Mouse (Mus musculus) lung, embryonic 14.5 days (tissue): Measurements from ENCODE around the gene Klf9. TPM values are rescaled to one million over a fixed set of nuclear protein-coding genes. Genes with fewer than 3 reads are reported as not detected.

Source experiments
- ATAC-seq: fragments of 200-750 bp; cut with Nextera tagmentation; 2 replicates; pipeline ENCODE4 v1.8.0; 2017; ENCODE audit warnings: mild to moderate bottlenecking, moderate TSS enrichment, moderate library complexity; ENCODE audit not compliant: insufficient read depth
- DNase-seq: peaks from one replicate; pipeline ENCODE4 v3.0.0-alpha.2; 2015
- H3K27ac ChIP-seq: fragments of 300-500 bp; sonication (generic); 2 replicates; pipeline ENCODE4 v1.5.1; 2014; ENCODE audit warnings: low read depth, mild to moderate bottlenecking, moderate library complexity
- H3K27me3 ChIP-seq: fragments of 300-500 bp; sonication (generic); 2 replicates; pipeline ENCODE4 v1.6.1; 2014; ENCODE audit warnings: low read length, control low read depth; ENCODE audit not compliant: insufficient read depth
- H3K36me3 ChIP-seq: fragments of 300-500 bp; sonication (generic); 2 replicates; pipeline ENCODE4 v1.6.1; 2014; ENCODE audit warnings: control low read depth; ENCODE audit not compliant: insufficient read depth
- H3K4me1 ChIP-seq: fragments of 300-500 bp; sonication (generic); 2 replicates; pipeline ENCODE4 v1.6.1; 2014; ENCODE audit warnings: antibody characterized with exemption, control low read depth; ENCODE audit not compliant: insufficient read depth
- H3K4me2 ChIP-seq: fragments of 300-500 bp; sonication (generic); 2 replicates; pipeline ENCODE4 v1.6.1; 2014; ENCODE audit warnings: mild to moderate bottlenecking
- H3K4me3 ChIP-seq: fragments of 300-500 bp; sonication (generic); 2 replicates; pipeline ENCODE4 v1.5.1; 2014; ENCODE audit warnings: low read depth, low read length
- H3K9ac ChIP-seq: fragments of 300-500 bp; sonication (generic); 2 replicates; pipeline ENCODE4 v1.6.1; 2014
- H3K9me3 ChIP-seq: fragments of 300-500 bp; sonication (generic); 2 replicates; pipeline ENCODE4 v1.6.1; 2016; ENCODE audit warnings: low read depth, low read length, control low read depth
- CTCF ChIP-seq: IDR thresholded peaks from 2 replicates; pipeline ENCODE4 v1.5.1; 2016; ENCODE audit warnings: antibody characterized with exemption, low read depth
- WGBS: fragments of 180-500 bp; shearing (Covaris S2); extraction: QIAGEN DNeasy Blood & Tissue Kit; methylation state at CpG from one replicate; pipeline ENCODE4 v1.1.7; 2014; 5-methylcytosine and 5-hydroxymethylcytosine counted together
- polyA plus RNA-seq: library from polyadenylated mRNA; unstranded; fragments of >200 nt; fragmentation: Nextera tagmentation; extraction: Ambion mirVana; gene quantifications from 2 replicates; pipeline ENCODE4 v1.2.1, GENCODE M21; 2014

The Klf9 gene
- 2.0 and 2.3 TPM in 2 replicates for polyA plus RNA-seq

- Histone ChIP-seq H3K27ac (peak within 1 kb of the TSS; percentile 92), H3K9ac (peak within 1 kb of the TSS; percentile 72), H3K4me3 (peak within 1 kb of the TSS; percentile 62), H3K4me1 (peaks cover under 1% of the 10 kb centered on the region; the same call in 1 of the 2 replicates), H3K36me3 (no peaks in the 10 kb centered on the region), H3K27me3 (peaks cover 24% of the 10 kb centered on the region; the same call in 1 of the 2 replicates), H3K4me2 (peak within 1 kb of the TSS; percentile 98), H3K9me3 (no peaks in the 10 kb centered on the region)
- 0% methylated on average over 52 of the region's 52 CpGs for WGBS
- no peak for TF ChIP-seq CTCF
- DNase-seq = peak; percentile 94
- peak; percentile 96 for ATAC-seq
These were observed at the start of gene Klf9 for GRCm38 (mm10) chr19:23140689-23141317. Klf9 (plus strand) TSS chr19:23141226.

- H3K9me3 ChIP-seq = no peaks in the 10 kb centered on the region
- H3K9ac ChIP-seq = no peak overlapping the region
- no peak overlapping the region for H3K4me2 ChIP-seq
- no peak for TF ChIP-seq CTCF
- no peak for ATAC-seq
- no peak for DNase-seq
- no peaks in the 10 kb centered on the region for H3K27me3 ChIP-seq
- H3K27ac ChIP-seq = no peak overlapping the region
- H3K4me3 ChIP-seq = no peak overlapping the region
- 61% methylated on average over 4 of the region's 4 CpGs for WGBS
- H3K4me1 ChIP-seq = no peaks in the 10 kb centered on the region
- H3K36me3 ChIP-seq = no peaks in the 10 kb centered on the region
These were observed 49.4 kb upstream of the Klf9 start for GRCm38 (mm10) chr19:23091586-23091985.

GRCm38 (mm10) chr19:23093548-23093947 lies 47.5 kb upstream of the Klf9 start:
- 77% methylated on average over 5 of the region's 5 CpGs for WGBS
- Histone ChIP-seq H3K9ac (no peak overlapping the region), H3K4me1 (no peaks in the 10 kb centered on the region), H3K4me3 (no peak overlapping the region), H3K27ac (no peak overlapping the region), H3K9me3 (no peaks in the 10 kb centered on the region), H3K27me3 (no peaks in the 10 kb centered on the region), H3K36me3 (no peaks in the 10 kb centered on the region), H3K4me2 (no peak overlapping the region)
- ATAC-seq (no peak), DNase-seq (no peak)
- no peak for TF ChIP-seq CTCF

GRCm38 (mm10) chr19:23094906-23095305 lies 46.1 kb upstream of the Klf9 start:
- no peaks in the 10 kb centered on the region for H3K4me1 ChIP-seq
- H3K9me3 ChIP-seq = no peaks in the 10 kb centered on the region
- H3K36me3 ChIP-seq = no peaks in the 10 kb centered on the region
- no peak overlapping the region for H3K9ac ChIP-seq
- H3K4me2 ChIP-seq = no peak overlapping the region
- no peak for TF ChIP-seq CTCF
- no peak overlapping the region for H3K4me3 ChIP-seq
- no peaks in the 10 kb centered on the region for H3K27me3 ChIP-seq
- ATAC-seq (no peak), DNase-seq (no peak)
- no peak overlapping the region for H3K27ac ChIP-seq
- 39% methylated on average over 3 of the region's 3 CpGs for WGBS

GRCm38 (mm10) chr19:23106859-23107258 lies 34.2 kb upstream of the Klf9 start:
- Histone ChIP-seq H3K4me3 (no peak overlapping the region), H3K27ac (no peak overlapping the region), H3K9ac (no peak overlapping the region), H3K9me3 (no peaks in the 10 kb centered on the region), H3K4me2 (no peak overlapping the region), H3K4me1 (no peaks in the 10 kb centered on the region), H3K27me3 (no peaks in the 10 kb centered on the region), H3K36me3 (no peaks in the 10 kb centered on the region)
- TF ChIP-seq CTCF = no peak
- no peak for DNase-seq
- ATAC-seq = no peak
- 75% methylated on average over 5 of the region's 5 CpGs for WGBS

- no peak for TF ChIP-seq CTCF
- H3K9ac ChIP-seq = no peak overlapping the region
These were observed 33.7 kb upstream of the Klf9 start for GRCm38 (mm10) chr19:23107335-23107734.

GRCm38 (mm10) chr19:23121875-23122274 lies 19.2 kb upstream of the Klf9 start:
- H3K27me3 ChIP-seq = peaks cover 3% of the 10 kb centered on the region; the same call in 1 of the 2 replicates
- H3K27ac ChIP-seq = no peak overlapping the region
- no peak overlapping the region for H3K9ac ChIP-seq
- H3K4me1 ChIP-seq = no peaks in the 10 kb centered on the region
- H3K9me3 ChIP-seq = no peaks in the 10 kb centered on the region
- H3K4me2 ChIP-seq = no peak overlapping the region
- H3K36me3 ChIP-seq = no peaks in the 10 kb centered on the region
- 9% methylated on average over 10 of the region's 10 CpGs for WGBS
- ATAC-seq (no peak), DNase-seq (no peak)
- H3K4me3 ChIP-seq = no peak overlapping the region
- no peak for TF ChIP-seq CTCF

More at GRCm38 (mm10) chr19:23107335-23107734, 33.7 kb upstream of the Klf9 start:
- 32% methylated on average over 2 of the region's 2 CpGs for WGBS
- no peak overlapping the region for H3K4me2 ChIP-seq
- ATAC-seq = no peak
- no peaks in the 10 kb centered on the region for H3K9me3 ChIP-seq
- no peak for DNase-seq
- H3K4me3 ChIP-seq = no peak overlapping the region
- no peak overlapping the region for H3K27ac ChIP-seq
- no peaks in the 10 kb centered on the region for H3K36me3 ChIP-seq
- H3K27me3 ChIP-seq = no peaks in the 10 kb centered on the region
- no peaks in the 10 kb centered on the region for H3K4me1 ChIP-seq
